Mouse (Mus musculus) myocyte (in vitro differentiated cells): Measurements from ENCODE around the gene Hoxc4. TPM values are rescaled to one million over a fixed set of nuclear protein-coding genes. Genes with fewer than 3 reads are reported as not detected.

Experiments used
- H3K27me3 ChIP-seq: one replicate; pipeline ENCODE4 v1.6.1; 2011; ENCODE audit not compliant: control insufficient read depth, insufficient read depth, insufficient read length
- H3K36me3 ChIP-seq: one replicate; pipeline ENCODE4 v1.6.1; 2011; ENCODE audit not compliant: control insufficient read depth, insufficient read depth
- H3K4me2 ChIP-seq: one replicate; pipeline ENCODE4 v1.6.1; 2011; ENCODE audit warnings: low read depth, control low read depth
- H3K4me3 ChIP-seq: one replicate; pipeline ENCODE4 v1.5.1; 2011; ENCODE audit warnings: mild to moderate bottlenecking, control low read depth, moderate library complexity
- H3K79me2 ChIP-seq: one replicate; pipeline ENCODE4 v1.6.1; 2011; ENCODE audit not compliant: control insufficient read depth, insufficient read depth
- H3ac ChIP-seq: one replicate; pipeline ENCODE4 v1.6.1; 2011; ENCODE audit not compliant: control insufficient read depth, insufficient read length
- CEBPB ChIP-seq: IDR thresholded peaks from 2 replicates; pipeline ENCODE4 v1.6.1; 2011; ENCODE audit warnings: mild to moderate bottlenecking, moderate library complexity; ENCODE audit not compliant: poor library complexity, insufficient read depth, severe bottlenecking
- E2F4 ChIP-seq: IDR thresholded peaks from one replicate; pipeline ENCODE4 v1.6.1; 2011; ENCODE audit warnings: mild to moderate bottlenecking, control low read depth, moderate library complexity; ENCODE audit not compliant: insufficient read depth
- MAX ChIP-seq: IDR thresholded peaks from one replicate; pipeline ENCODE4 v1.6.1; 2011; ENCODE audit warnings: low read depth, mild to moderate bottlenecking, control low read depth
- MYOD1 ChIP-seq, 3 experiments: IDR thresholded peaks; one replicate each; pipeline ENCODE4 v1.6.1; 2011; ENCODE audit warnings: control low read depth in 2 of 3, low read depth in 2 of 3, mild to moderate bottlenecking in 2 of 3, moderate library complexity in 1 of 3; ENCODE audit not compliant: insufficient read length in 2 of 3, control insufficient read depth in 1 of 3
- MYOG ChIP-seq, 3 experiments: IDR thresholded peaks; one replicate each; pipeline ENCODE4 v1.6.1; 2011; ENCODE audit warnings: control low read depth in 2 of 3, low read depth in 2 of 3, mild to moderate bottlenecking in 2 of 3; ENCODE audit not compliant: insufficient read length in 2 of 3, control insufficient read depth in 1 of 3, insufficient read depth in 1 of 3
- POLR2A ChIP-seq: IDR thresholded peaks from one replicate; pipeline ENCODE4 v1.6.1; 2011; ENCODE audit warnings: low read depth, mild to moderate bottlenecking, control low read depth, moderate library complexity; ENCODE audit not compliant: insufficient read length
- POLR2AphosphoS2 ChIP-seq: IDR thresholded peaks from one replicate; pipeline ENCODE4 v1.6.1; 2011; ENCODE audit warnings: low read depth, control low read depth; ENCODE audit not compliant: insufficient read length
- REST ChIP-seq: IDR thresholded peaks from one replicate; pipeline ENCODE4 v1.6.1; 2011; ENCODE audit warnings: mild to moderate bottlenecking, control low read depth, moderate library complexity; ENCODE audit not compliant: insufficient read depth, insufficient read length
- SRF ChIP-seq: IDR thresholded peaks from one replicate; pipeline ENCODE4 v1.6.1; 2011; ENCODE audit warnings: low read depth; ENCODE audit not compliant: control insufficient read depth, insufficient read length
- TCF12 ChIP-seq: IDR thresholded peaks from one replicate; pipeline ENCODE4 v1.6.1; 2011; ENCODE audit warnings: mild to moderate bottlenecking, control low read depth; ENCODE audit not compliant: poor library complexity, insufficient read depth, severe bottlenecking
- TCF3 ChIP-seq: IDR thresholded peaks from one replicate; pipeline ENCODE4 v1.6.1; 2011; ENCODE audit warnings: low read depth, control low read depth; ENCODE audit not compliant: insufficient read length
- USF1 ChIP-seq: IDR thresholded peaks from one replicate; pipeline ENCODE4 v1.6.1; 2011; ENCODE audit warnings: low read depth, mild to moderate bottlenecking, control low read depth, moderate library complexity
- polyA plus RNA-seq: library from polyadenylated mRNA; unstranded; fragments of >200 nt; fragmentation: generic; extraction: Trizol; gene quantifications from one replicate; pipeline ENCODE4 v1.2.1, GENCODE M21; 2012; ENCODE audit warnings: missing spikeins

Hoxc4 gene
- polyA plus RNA-seq, 1 experiment, result 3.6 TPM

DNA sequence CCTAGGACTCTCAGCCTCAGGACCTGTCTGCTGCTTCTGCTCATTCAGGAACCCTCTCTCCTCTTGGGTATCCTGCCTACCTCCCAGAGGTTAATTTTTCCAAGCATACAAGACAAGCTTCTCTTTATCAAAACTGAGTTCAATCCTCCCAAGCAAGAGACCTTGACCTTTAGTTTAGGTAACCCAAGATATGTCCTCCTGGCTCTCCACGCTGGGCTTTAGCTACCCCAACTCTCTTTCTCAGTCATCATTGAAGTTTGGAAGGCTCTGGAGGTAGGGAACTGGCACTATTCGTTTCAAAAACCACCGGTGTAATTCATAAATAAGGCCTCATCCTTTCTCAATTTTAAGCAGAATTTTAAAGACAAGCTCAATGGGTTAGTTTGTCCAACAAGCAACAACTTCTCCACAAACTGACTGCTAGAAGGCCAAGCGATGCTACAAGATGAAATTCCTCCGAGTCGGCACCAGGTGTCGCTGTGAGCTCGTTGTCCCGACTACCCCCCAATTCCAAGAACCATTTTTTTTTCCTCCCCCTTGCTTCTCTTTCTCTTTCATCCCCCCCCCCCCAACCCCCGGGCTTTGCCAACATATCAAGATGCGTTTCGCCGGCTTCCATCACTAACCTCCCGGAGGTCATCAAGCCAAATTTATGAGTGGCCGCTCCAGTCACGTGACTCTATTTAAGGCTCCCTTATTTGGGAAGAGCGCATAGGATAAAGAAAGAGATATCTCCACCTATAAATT lies 5.3 kb upstream of the Hoxc4 start:
- Histone ChIP-seq H3K4me3 (no peak overlapping the region), H3ac (no peak overlapping the region), H3K36me3 (no peaks in the 10 kb centered on the region), H3K4me2 (no peak overlapping the region), H3K79me2 (peaks cover 20% of the 10 kb centered on the region), H3K27me3 (no peaks in the 10 kb centered on the region)
- TF ChIP-seq TCF3 (no peak), USF1 (peak; percentile 60), POLR2AphosphoS2 (peak; percentile 33), MYOG (IDR thresholded peaks at IDR 0.05; ENCODE audit: control insufficient read depth in 1 of 3, insufficient read depth in 1 of 3, insufficient read length in 2 of 3, low read depth in 2 of 3) (no peak), SRF (no peak)

DNA sequence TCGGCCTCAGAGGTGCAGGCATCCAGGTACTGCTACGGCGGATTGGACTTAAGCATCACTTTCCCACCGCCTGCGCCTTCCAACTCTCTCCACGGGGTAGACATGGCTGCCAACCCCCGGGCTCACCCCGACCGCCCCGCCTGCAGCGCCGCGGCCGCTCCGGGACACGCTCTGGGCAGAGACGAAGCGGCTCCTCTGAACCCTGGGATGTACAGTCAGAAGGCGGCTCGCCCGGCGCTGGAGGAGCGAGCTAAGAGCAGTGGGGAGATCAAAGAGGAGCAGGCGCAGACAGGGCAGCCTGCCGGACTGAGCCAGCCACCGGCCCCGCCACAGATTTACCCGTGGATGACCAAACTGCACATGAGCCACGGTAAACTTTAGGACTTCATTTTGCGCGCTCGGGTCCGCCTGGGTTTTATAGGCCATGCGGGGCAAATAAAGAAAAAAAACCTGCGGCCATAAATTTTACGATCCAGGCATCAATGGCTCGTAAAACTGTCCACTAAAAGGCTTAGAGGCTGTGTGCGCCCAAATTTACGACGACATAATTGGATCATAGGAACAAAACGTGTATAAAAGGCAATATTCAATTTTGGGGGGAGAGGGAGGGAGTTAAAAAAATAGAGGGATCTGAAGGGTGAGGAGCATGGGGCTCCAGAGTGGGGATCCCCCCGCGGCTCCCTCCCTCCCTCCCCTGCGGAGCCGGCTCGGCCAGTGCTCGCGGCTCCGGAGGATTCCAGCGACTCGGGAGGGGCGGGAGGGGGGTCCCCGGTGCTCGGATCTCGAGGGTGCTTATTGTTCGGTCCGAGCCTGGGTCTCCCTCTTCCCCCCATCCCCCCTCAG lies 4.3 kb upstream of the Hoxc4 start:
- peaks cover 10% of the 10 kb centered on the region for H3K79me2 ChIP-seq
- H3ac ChIP-seq, result no peak overlapping the region
- no peak overlapping the region for H3K4me2 ChIP-seq
- H3K27me3 ChIP-seq, result no peaks in the 10 kb centered on the region
- H3K36me3 ChIP-seq, result no peaks in the 10 kb centered on the region
- no peak overlapping the region for H3K4me3 ChIP-seq
- TF ChIP-seq POLR2AphosphoS2 (peak; percentile 37), E2F4 (no peak)

DNA sequence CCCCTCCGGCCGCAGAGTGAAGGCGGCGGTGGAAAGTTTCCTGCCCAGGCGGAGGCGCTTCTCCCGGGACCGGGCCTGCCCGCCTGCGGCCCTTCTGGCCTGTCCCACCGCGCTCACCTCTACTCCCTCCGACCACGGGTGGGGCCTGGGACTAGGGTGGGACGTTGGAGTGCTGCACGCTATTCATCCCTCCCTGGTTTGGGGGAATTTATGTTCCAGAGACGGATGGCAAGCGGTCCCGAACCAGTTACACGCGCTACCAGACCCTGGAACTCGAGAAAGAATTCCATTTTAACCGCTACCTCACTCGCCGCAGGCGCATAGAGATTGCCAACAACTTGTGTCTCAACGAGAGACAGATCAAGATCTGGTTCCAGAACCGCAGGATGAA lies 3.7 kb upstream of the Hoxc4 start:
- no peak overlapping the region for H3K4me3 ChIP-seq
- no peaks in the 10 kb centered on the region for H3K27me3 ChIP-seq

DNA sequence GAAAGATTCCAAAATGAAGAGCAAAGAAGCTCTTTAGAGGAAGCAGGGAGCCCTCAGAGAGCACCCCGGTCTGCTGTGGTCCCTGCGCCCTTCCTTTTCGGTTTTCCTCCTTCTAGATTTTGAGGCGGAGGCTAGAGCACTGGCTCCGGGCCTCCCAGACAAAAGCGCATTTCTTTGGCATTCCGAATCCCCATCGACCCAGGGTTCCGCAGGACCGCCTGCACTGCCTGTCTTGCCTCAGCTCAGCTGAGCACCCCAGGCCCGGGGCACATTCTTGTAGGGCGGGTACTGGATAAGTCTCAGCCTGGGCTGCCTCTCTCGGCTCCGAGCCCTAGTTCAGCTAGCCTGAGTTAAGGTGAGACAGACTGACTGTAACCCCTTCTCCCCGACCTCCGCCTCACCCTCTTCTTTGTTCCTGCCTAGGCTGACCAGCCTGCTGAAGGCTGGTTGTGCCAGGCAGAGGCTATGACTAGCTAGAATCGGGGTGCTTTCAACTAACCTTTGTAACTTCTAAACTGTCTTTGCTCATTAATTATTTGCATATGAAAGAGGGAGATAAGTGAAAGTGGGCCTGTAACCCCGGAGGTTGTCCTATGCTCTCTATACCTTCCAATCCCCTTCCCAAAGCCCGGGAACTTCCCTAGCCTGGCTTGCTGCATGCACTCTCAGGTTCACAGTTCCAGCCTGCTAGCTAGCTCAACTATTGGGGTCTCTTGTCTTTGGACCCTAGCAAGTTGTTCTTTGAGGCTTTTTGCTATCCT lies 3.1 kb upstream of the Hoxc4 start:
- Histone ChIP-seq H3ac (no peak overlapping the region), H3K79me2 (no peaks in the 10 kb centered on the region), H3K27me3 (no peaks in the 10 kb centered on the region), H3K4me3 (no peak overlapping the region), H3K36me3 (no peaks in the 10 kb centered on the region), H3K4me2 (no peak overlapping the region)
- TF ChIP-seq CEBPB (no peak), MYOG (IDR thresholded peaks at IDR 0.05; ENCODE audit: control insufficient read depth in 1 of 3, insufficient read depth in 1 of 3, insufficient read length in 2 of 3, low read depth in 2 of 3) (no peak), MAX (no peak), REST (no peak), POLR2A (no peak), TCF12 (no peak), SRF (no peak), TCF3 (no peak)

More for the DNA sequence above, 3.7 kb upstream of the Hoxc4 start:
- Histone ChIP-seq H3ac (no peak overlapping the region), H3K79me2 (peaks cover 4% of the 10 kb centered on the region), H3K4me2 (no peak overlapping the region), H3K36me3 (no peaks in the 10 kb centered on the region)
- no peak for TF ChIP-seq REST
- TF ChIP-seq SRF, result no peak
- TF ChIP-seq POLR2A, result no peak
- no peak for TF ChIP-seq MYOG (IDR thresholded peaks at IDR 0.05; ENCODE audit: control insufficient read depth in 1 of 3, insufficient read depth in 1 of 3, insufficient read length in 2 of 3, low read depth in 2 of 3)
- TF ChIP-seq E2F4, result no peak
- no peak for TF ChIP-seq CEBPB
- no peak for TF ChIP-seq TCF12
- TF ChIP-seq MAX, result no peak
- TF ChIP-seq POLR2AphosphoS2, result no peak
- TF ChIP-seq TCF3, result no peak
- TF ChIP-seq MYOD1 (IDR thresholded peaks at IDR 0.05; ENCODE audit: control insufficient read depth in 1 of 3, insufficient read length in 2 of 3, low read depth in 2 of 3), result no peak

DNA sequence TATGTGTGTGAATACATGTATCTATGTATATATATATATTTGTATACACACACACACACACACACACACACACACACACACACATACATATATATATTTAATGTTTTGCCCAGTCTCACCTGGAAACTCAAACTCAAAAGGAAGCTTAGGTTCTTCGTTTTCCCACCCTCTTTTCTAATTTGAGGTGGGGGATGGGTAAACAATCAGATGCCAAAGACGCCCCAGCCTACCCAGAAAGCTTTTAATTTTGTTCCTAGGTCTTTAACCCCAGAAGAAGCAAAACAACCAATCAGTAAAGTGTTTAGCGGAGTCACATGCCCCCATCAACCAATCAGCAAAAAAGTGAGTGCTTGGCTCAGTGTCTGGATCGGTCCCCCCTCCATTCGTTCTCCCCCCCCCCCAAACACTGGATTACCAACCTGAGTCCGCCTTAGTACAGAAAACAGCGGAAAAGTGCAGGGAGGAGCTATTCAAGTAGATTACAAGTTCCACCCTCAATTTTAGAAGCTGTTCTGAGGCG lies 2.2 kb downstream of the Hoxc4 start:
- no peak overlapping the region for H3ac ChIP-seq
- no peaks in the 10 kb centered on the region for H3K27me3 ChIP-seq
- H3K36me3 ChIP-seq, result no peaks in the 10 kb centered on the region

More for the DNA sequence above, 2.2 kb downstream of the Hoxc4 start:
- no peaks in the 10 kb centered on the region for H3K79me2 ChIP-seq
- H3K4me2 ChIP-seq, result no peak overlapping the region
- TF ChIP-seq MAX, result no peak
- TF ChIP-seq SRF, result no peak
- TF ChIP-seq USF1, result peak; percentile 63
- TF ChIP-seq E2F4, result no peak
- no peak for TF ChIP-seq MYOG (IDR thresholded peaks at IDR 0.05; ENCODE audit: control insufficient read depth in 1 of 3, insufficient read depth in 1 of 3, insufficient read length in 2 of 3, low read depth in 2 of 3)
- H3K4me3 ChIP-seq, result no peak overlapping the region
